Mouse (Mus musculus) T-helper 2 cell (primary cell): Measurements from ENCODE around the gene Elf4.

Experiments
- in situ Hi-C: fragments of 300-600 bp; cut with MboI, MseI; formaldehyde crosslinking; loops from one replicate; pipeline ENCODE4 v1.15.1; 2025; ENCODE audit warnings: high pct_unique_total_duplicates

The Elf4 gene

DNA sequence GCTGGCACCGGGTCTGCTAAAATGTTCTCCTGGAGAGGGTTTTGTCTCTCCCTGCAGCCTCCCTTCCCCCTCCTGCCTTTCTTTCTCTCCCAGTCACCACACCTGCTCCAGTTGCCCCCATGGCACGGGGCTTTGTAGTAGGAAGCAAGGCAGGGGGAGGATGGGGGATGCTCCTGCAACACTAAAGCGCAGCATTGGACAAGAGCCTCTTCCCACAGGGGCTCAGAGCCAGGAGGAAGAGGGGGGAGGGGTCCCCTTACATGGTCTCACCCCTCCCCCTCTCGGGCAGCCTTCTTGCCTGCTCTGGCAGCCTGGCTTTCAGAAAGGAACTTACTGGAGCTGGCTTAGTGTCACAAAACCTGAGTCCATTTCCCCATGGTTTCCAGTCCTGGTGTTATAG, 77.0 kb downstream of the Elf4 start:
- in situ Hi-C loops: no loop called here

DNA sequence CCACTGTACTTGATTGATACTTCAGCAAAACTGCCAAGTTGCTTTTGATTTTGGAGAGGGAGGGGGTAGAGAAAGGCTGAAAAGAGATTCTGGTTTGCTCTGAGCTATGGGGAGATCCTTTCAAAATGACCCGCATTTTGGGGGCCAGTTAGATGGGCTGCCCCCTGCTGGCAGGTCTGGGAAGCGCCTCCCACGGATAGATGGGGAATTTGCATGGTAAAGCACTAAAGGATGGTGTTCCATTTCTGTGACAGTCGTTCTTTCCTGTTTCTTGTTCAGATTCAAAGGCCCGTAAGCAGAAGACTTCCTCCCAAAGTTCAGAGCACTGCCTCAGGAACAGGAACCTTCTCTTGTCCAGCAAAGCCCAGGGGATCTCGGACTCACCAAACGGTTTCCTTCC, 79.3 kb downstream of the Elf4 start:
- in situ Hi-C loops: no loop called here

DNA sequence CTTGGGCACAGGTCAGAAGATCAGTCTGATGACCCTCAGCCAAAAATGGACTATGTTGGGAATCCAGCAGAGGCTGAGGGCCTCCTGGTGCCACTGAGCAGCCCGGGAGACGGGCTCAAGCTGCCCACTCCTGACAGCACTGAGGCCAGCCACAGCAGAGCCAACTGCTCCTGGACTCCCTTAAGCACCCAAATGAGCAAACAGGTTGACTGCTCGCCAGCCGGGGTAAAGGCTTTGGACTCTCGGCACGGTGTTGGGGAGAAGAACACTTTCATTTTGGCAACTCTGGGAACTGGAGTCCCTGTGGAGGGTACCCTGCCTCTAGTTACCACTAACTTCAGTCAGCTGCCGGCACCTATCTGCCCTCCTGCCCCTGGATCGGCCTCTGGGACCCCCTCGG, 95.1 kb downstream of the Elf4 start:
- in situ Hi-C loops: no loop called here

DNA sequence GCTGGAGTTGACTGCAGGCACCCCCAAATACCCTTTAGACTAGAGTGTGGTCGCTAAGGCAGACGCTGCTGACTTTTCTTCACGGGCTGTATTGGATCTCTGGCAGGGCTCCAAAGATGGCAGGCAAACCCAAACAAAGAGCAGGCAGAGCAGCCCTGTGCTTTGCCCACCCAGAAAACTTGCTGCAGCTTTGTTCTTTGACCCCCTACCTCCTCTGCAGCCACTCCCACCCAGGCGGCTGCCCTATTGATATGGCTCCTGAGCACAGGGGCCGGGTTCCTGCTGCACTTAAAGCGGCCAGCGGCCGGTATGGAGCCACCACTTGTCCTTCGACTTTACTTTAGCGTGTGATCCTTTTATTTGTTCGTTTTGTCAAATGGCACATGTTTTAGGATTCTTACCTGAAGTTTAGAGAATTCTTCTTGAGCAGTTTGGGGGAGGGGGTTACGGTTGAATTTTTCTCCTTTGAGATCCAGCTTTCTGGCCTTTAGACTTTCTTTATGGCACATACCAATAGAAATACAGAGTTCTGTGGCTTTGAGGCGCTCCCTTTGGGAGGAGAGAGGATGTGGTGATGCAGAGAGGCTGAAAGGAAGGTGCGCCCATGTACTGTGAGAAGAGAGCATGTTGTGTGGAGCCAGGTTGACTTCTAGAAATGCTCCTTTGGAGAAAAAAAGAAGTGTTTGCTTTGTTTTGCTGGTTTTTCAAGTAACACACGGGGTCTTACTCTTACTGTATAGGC, 96.9 kb downstream of the Elf4 start:
- in situ Hi-C loops: no loop called here
